Mouse (Mus musculus): ENCODE results near the gene Gnpat. TPM values are rescaled to one million over a fixed set of nuclear protein-coding genes. Genes with fewer than 3 reads are reported as not detected.
A peak's percentile ranks its signal among the peaks of the same experiment; 100 is the strongest.

Gene Gnpat
- polyA plus RNA-seq, 1 experiment from 2014 or later, result 41.4 TPM

GRCm38 (mm10) chr8:124929006-124929405 lies 66.2 kb downstream of the Gnpat start:
- no peak for ATAC-seq (ENCODE audit: low FRiP score, low TSS enrichment)
- H3K9ac ChIP-seq (ENCODE audit: low read length), result no peak overlapping the region
- H3K9me3 ChIP-seq (ENCODE audit: control insufficient read depth, low read length), result no peaks in the 10 kb centered on the region
- no peaks in the 10 kb centered on the region for H3K27me3 ChIP-seq (ENCODE audit: control insufficient read depth, insufficient read depth, low read length)
- no peak for DNase-seq (ENCODE audit: low spot score)
- no peaks in the 10 kb centered on the region for H3K36me3 ChIP-seq (ENCODE audit: control insufficient read depth, insufficient read depth, low read length)
- 76% methylated on average over 11 of the region's 11 CpGs for WGBS
- no peak overlapping the region for H3K4me3 ChIP-seq (ENCODE audit: low read depth, low read length)
- H3K4me1 ChIP-seq (replicated peaks; ENCODE audit: control insufficient read depth, insufficient read depth), result peaks cover 3% of the 10 kb centered on the region; the same call in 1 of the 2 replicates
- H3K27ac ChIP-seq (replicated peaks), result 0 out of 2 replicates have a peak overlapping the region, but pooled peaks have one; percentile 8
- H3K4me2 ChIP-seq (replicated peaks; ENCODE audit: low read depth), result no peak overlapping the region
- no peak for TF ChIP-seq EP300 (optimal IDR thresholded peaks at IDR 0.05)

GRCm38 (mm10) chr8:124930086-124930485 lies 67.3 kb downstream of the Gnpat start:
- peaks cover 3% of the 10 kb centered on the region; the same call in 1 of the 2 replicates for H3K4me1 ChIP-seq (replicated peaks; ENCODE audit: control insufficient read depth, insufficient read depth)
- no peak for DNase-seq (ENCODE audit: low spot score)

GRCm38 (mm10) chr8:124930649-124931048 lies 67.8 kb downstream of the Gnpat start:
- WGBS, result 84% methylated on average over 4 of the region's 4 CpGs
- no peaks in the 10 kb centered on the region for H3K36me3 ChIP-seq (ENCODE audit: control insufficient read depth, insufficient read depth, low read length)
- H3K27me3 ChIP-seq (ENCODE audit: control insufficient read depth, insufficient read depth, low read length), result no peaks in the 10 kb centered on the region
- DNase-seq (ENCODE audit: low spot score), result no peak
- no peak overlapping the region for H3K4me2 ChIP-seq (replicated peaks; ENCODE audit: low read depth)
- no peak overlapping the region for H3K9ac ChIP-seq (ENCODE audit: low read length)
- no peak for ATAC-seq (ENCODE audit: low FRiP score, low TSS enrichment)
- peaks cover 1% of the 10 kb centered on the region; the same call in 1 of the 2 replicates for H3K4me1 ChIP-seq (replicated peaks; ENCODE audit: control insufficient read depth, insufficient read depth)
- H3K9me3 ChIP-seq (ENCODE audit: control insufficient read depth, low read length), result no peaks in the 10 kb centered on the region
- H3K27ac ChIP-seq (replicated peaks), result no peak overlapping the region
- TF ChIP-seq CTCF (IDR thresholded peaks at IDR 0.05; ENCODE audit: low read depth) (0 out of 2 replicates have a peak, but pooled peaks have one; percentile 12), EP300 (optimal IDR thresholded peaks at IDR 0.05) (no peak)
- no peak overlapping the region for H3K4me3 ChIP-seq (ENCODE audit: low read depth, low read length)

More at GRCm38 (mm10) chr8:124930086-124930485, 67.3 kb downstream of the Gnpat start:
- Histone ChIP-seq H3K27me3 (ENCODE audit: control insufficient read depth, insufficient read depth, low read length) (no peaks in the 10 kb centered on the region), H3K9ac (ENCODE audit: low read length) (no peak overlapping the region), H3K9me3 (ENCODE audit: control insufficient read depth, low read length) (no peaks in the 10 kb centered on the region), H3K4me3 (ENCODE audit: low read depth, low read length) (no peak overlapping the region), H3K36me3 (ENCODE audit: control insufficient read depth, insufficient read depth, low read length) (no peaks in the 10 kb centered on the region), H3K27ac (replicated peaks) (no peak overlapping the region), H3K4me2 (replicated peaks; ENCODE audit: low read depth) (no peak overlapping the region)
- ATAC-seq (ENCODE audit: low FRiP score, low TSS enrichment), result no peak
- no peak for TF ChIP-seq CTCF (IDR thresholded peaks at IDR 0.05; ENCODE audit: low read depth)
- no peak for TF ChIP-seq EP300 (optimal IDR thresholded peaks at IDR 0.05)
- 86% methylated on average over 13 of the region's 13 CpGs for WGBS

- Histone ChIP-seq H3K4me3 (ENCODE audit: low read depth, low read length) (no peak overlapping the region), H3K9ac (ENCODE audit: low read length) (no peak overlapping the region), H3K9me3 (ENCODE audit: control insufficient read depth, low read length) (no peaks in the 10 kb centered on the region), H3K27me3 (ENCODE audit: control insufficient read depth, insufficient read depth, low read length) (no peaks in the 10 kb centered on the region), H3K36me3 (ENCODE audit: control insufficient read depth, insufficient read depth, low read length) (no peaks in the 10 kb centered on the region), H3K4me1 (replicated peaks; ENCODE audit: control insufficient read depth, insufficient read depth) (no peaks in the 10 kb centered on the region), H3K27ac (replicated peaks) (no peak overlapping the region), H3K4me2 (replicated peaks; ENCODE audit: low read depth) (no peak overlapping the region)
- WGBS, result 66% methylated on average over 3 of the region's 3 CpGs
- TF ChIP-seq EP300 (optimal IDR thresholded peaks at IDR 0.05) (no peak), CTCF (IDR thresholded peaks at IDR 0.05; ENCODE audit: low read depth) (no peak)
- ATAC-seq (ENCODE audit: low FRiP score, low TSS enrichment), result no peak
- DNase-seq (ENCODE audit: low spot score), result no peak
These were observed 69.6 kb downstream of the Gnpat start for GRCm38 (mm10) chr8:124932435-124932834.

- no peak overlapping the region for H3K27ac ChIP-seq (replicated peaks)
- WGBS, result 77% methylated on average over 5 of the region's 5 CpGs
- no peaks in the 10 kb centered on the region for H3K9me3 ChIP-seq (ENCODE audit: control insufficient read depth, low read length)
- no peak overlapping the region for H3K4me3 ChIP-seq (ENCODE audit: low read depth, low read length)
- ATAC-seq (ENCODE audit: low FRiP score, low TSS enrichment), result no peak
- no peaks in the 10 kb centered on the region for H3K27me3 ChIP-seq (ENCODE audit: control insufficient read depth, insufficient read depth, low read length)
- H3K36me3 ChIP-seq (ENCODE audit: control insufficient read depth, insufficient read depth, low read length), result no peaks in the 10 kb centered on the region
- H3K4me1 ChIP-seq (replicated peaks; ENCODE audit: control insufficient read depth, insufficient read depth), result no peaks in the 10 kb centered on the region
- no peak overlapping the region for H3K4me2 ChIP-seq (replicated peaks; ENCODE audit: low read depth)
- H3K9ac ChIP-seq (ENCODE audit: low read length), result no peak overlapping the region
- TF ChIP-seq CTCF (IDR thresholded peaks at IDR 0.05; ENCODE audit: low read depth) (no peak), EP300 (optimal IDR thresholded peaks at IDR 0.05) (no peak)
- DNase-seq (ENCODE audit: low spot score), result no peak
These were observed 72.3 kb downstream of the Gnpat start for GRCm38 (mm10) chr8:124935116-124935515.

- H3K27me3 ChIP-seq (ENCODE audit: control insufficient read depth, insufficient read depth, low read length), result no peaks in the 10 kb centered on the region
- no peak overlapping the region for H3K4me3 ChIP-seq (ENCODE audit: low read depth, low read length)
- H3K9ac ChIP-seq (ENCODE audit: low read length), result no peak overlapping the region
- H3K4me1 ChIP-seq (replicated peaks; ENCODE audit: control insufficient read depth, insufficient read depth), result no peaks in the 10 kb centered on the region
- no peak for TF ChIP-seq CTCF (IDR thresholded peaks at IDR 0.05; ENCODE audit: low read depth)
- no peak for TF ChIP-seq EP300 (optimal IDR thresholded peaks at IDR 0.05)
- ATAC-seq (ENCODE audit: low FRiP score, low TSS enrichment) (no peak), DNase-seq (ENCODE audit: low spot score) (no peak)
- H3K27ac ChIP-seq (replicated peaks), result no peak overlapping the region
- H3K4me2 ChIP-seq (replicated peaks; ENCODE audit: low read depth), result no peak overlapping the region
- H3K36me3 ChIP-seq (ENCODE audit: control insufficient read depth, insufficient read depth, low read length), result 0 out of 2 replicates have a peak, but pooled peaks cover 5% of the 10 kb centered on the region
- no peaks in the 10 kb centered on the region for H3K9me3 ChIP-seq (ENCODE audit: control insufficient read depth, low read length)
- WGBS, result 91% methylated on average over 10 of the region's 10 CpGs
These were observed 73.9 kb downstream of the Gnpat start for GRCm38 (mm10) chr8:124936699-124937098.
